Mouse (Mus musculus) gastrocnemius, postnatal 25 days (tissue): ENCODE measurements around the gene Tnf. TPM values are rescaled to one million over a fixed set of nuclear protein-coding genes. Genes with fewer than 3 reads are reported as not detected.

Experiments used
- DNase-seq: peaks from one replicate; pipeline ENCODE4 v3.0.0; 2022
- total RNA-seq, 2 experiments: library from RNA; stranded (reverse); gene quantifications; 1 replicate in 1 of 2; 2 replicates in 1 of 2; pipeline ENCODE4 v1.2.3; 2021

Gene Tnf
- total RNA-seq, 2 experiments from 2014 or later = 0.18 TPM; not detected in 1

DNA sequence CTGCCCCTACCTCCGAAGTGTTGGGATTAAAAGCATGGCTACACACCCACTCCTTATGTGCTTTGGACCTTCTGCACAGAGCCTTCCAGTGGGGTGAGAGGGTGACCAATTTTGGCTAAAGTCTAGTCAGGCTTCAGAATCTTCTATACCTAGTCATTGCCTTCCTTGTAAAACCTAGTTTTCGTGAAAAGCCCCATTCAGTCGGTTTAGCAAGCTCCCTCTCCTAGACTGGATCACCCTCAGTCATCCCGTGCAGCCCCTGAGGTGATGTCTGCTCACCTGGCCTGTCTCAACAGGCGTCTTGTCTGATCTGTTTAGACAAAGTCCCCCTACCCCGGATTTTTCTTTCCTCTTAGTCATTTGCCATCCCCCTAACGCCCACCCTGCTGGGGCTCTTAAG, 3.8 kb downstream of the Tnf start:
- DNase-seq = no peak

DNA sequence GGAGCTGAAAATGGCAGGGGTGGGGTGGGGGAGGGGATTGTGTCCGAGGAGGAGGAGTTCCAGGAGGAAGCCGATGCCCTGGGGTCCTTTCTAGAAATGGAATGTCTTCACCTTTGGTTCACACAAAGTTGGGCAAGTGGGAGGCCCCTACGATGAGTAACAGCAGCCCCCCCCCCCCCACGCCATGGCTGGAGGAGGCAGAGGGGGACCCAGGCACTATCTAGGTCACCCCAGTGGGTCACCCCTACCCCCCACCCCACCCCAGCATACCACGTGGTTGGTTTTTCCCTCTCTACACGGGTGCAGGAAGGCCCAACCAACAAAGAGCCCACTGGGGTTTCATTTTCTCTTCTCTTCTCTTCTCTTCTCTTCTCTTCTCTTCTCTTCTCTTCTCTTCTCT, 4.7 kb downstream of the Tnf start:
- no peak for DNase-seq

DNA sequence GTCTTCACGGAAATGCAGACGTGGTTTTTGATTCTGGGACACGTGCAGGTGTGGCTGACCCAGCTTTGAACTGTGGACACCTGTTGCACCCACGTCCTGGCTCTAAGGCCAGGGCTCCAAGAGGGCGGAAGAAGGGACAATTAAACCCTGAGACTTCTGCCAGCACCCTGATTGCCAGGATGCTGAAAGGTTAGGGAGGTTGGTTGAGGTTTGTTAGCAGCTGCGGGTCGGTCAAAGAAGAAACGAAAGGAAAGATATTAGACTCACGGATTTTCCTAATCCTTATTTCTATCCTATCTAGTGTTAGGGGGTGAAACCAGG, 5.5 kb downstream of the Tnf start:
- no peak for DNase-seq

DNA sequence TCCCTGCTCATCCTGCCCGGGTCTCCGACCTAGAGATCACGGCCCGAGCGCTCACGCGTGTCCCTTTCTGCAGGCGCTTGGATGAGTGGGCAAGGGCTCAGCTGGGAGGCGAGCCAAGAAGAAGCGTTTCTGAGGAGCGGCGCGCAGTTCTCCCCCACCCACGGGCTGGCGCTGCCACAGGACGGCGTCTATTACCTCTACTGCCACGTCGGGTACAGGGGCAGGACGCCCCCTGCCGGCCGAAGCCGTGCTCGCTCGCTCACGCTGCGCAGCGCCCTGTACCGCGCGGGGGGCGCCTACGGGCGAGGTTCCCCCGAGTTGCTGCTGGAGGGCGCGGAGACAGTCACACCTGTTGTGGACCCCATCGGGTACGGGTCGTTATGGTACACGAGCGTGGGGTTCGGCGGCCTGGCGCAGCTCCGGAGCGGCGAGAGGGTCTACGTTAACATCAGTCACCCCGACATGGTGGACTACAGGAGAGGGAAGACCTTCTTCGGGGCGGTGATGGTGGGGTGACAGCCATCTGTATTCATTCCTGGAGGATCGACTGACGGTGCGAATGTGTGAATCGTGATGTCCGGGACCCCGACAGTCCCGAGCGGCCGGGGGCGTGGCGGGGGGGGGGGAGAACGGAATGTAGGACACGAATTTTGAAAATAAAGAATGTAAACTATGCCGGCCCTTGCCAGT, 6.0 kb downstream of the Tnf start:
- peak; percentile 73 for DNase-seq

DNA sequence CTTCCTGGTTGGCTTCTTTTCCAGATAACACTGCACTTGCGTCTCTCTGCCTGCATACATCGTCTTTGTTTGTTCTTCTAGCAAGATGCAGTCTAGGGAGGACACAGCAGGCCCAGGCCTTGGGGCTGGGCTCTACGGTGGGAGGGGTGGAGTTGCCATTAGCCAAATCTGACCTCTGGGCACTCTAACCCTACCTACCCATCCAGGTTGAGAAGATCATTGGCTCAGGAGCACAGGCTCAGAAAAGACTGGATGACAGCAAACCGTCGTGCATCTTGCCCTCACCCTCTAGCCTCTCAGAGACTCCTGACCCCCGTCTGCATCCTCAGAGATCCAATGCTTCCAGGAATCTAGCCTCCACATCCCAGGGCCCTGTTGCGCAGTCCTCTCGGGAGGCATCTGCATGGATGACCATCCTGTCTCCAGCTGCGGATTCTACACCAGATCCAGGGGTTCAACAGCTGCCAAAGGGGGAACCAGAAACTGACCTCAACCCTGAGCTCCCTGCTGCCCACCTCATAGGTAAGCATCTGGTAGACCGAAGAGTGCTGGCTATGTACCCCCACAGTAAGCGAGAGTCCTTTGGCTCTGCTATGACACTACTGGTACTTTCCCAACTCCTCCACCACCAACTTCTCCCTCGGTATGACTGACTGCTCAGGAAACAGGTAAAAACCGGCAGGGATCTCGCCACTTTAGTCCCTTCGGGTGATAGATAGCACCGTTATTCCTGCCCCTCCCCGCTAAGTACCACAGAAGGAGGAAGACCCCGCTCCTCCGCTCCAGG, 6.8 kb downstream of the Tnf start:
- no peak for DNase-seq

DNA sequence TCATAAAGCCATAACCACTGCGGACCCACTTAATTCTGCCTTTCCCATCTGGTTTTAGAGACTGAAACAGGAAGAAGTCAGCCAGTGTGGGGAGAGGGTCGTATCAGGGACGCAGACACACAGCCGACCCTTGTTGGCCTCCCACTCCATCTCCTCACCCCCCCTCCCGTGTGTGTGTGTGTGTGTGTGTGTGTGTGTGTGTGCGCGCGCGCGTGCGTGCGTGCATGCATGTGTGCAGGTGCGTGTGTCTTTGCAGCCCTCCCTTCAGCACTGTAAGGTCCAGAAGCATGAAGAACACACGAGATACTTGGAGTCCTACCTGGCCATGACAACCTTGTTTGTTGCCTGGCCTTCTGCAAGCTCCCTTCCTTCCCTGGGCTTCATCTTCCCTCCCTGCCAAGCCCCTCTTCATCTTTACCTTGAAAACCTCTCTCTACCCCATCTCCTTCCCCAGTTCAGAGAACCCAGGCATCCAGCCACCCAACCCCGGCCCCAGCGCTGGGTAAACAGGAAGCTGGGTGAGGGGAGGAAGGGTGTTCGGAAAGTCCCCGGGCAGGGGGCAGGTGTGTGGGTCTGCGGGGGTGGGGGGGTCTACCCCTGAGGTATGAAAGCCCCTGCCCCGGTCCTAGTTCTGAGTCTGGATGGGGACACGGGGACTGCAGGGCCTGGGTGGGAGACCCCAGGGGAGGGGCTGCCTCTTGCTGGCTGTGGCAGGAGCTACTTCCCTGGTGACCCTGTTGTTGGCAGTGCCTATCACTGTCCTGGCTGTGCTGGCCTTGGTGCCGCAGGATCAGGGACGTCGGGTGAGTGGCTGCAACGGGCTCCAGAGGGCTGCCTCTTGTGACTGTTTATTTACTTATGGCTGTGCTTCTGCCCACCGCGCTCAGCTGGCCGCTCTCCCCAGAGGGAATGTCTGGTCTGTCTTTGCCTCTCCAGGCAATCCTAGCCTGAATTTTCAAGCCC, 7.6 kb downstream of the Tnf start, which contains the start of gene Ltb:
Gene Ltb, plus strand, starts transcription at position 559 of the 963 bp plus-strand sequence.
- DNase-seq = no peak

DNA sequence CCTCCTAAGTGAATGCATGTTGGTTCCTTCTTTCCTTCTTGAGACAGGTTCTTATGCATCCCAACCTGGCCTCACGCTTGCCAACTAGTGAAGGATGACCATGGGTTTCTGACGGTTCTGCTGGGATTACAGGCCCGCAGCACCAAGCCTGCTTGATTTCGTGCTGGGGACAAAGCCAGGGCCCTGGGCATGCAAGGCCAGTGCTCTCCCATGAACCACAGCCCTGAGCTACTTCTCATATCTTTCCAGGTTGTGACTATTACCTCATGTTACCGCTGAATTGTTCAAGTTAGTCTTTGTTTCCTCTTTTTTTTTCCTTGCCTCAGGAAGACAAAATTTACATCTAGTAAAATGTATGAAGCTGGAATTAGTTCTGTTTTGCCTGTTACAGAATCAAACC, 8.9 kb downstream of the Tnf start:
- no peak for DNase-seq

DNA sequence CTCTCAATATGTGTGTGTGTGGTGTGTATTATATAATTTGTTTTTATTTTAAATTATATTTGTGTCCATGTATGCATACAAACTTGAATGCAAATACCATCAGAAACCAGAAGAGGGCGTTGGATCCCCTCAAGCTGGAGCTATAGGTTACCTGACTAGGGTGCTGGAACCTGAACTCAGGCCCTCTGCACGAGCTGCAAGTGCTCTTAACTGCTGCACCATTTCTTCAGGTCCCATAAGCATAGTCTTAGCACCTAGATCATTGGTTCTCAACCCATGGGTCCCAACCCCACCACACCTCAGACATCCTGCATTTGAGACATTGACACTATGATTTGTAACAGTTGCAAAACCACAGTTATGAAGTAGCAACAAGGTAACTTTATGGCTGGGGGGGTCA, 10.1 kb downstream of the Tnf start:
- no peak for DNase-seq

DNA sequence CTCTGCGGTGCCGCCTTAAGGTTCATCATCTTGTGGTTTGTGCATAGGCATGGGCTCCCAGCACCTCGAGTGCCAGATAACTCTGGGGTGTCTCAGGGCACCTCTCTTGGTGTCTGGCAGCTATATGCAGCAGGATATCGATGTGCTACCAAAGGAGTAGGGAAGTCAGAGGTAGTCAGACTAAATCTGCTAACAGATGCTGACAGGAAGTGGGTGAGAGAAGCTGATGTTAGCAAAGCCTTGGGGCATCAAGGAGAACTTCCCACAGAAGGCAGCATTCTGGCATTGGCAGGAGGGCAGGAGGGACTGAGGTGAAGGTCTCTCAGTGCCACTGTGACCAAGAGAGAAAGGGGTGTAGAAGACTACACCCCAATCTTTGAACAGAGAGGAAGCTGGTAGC, 11.7 kb downstream of the Tnf start:
- DNase-seq = no peak

DNA sequence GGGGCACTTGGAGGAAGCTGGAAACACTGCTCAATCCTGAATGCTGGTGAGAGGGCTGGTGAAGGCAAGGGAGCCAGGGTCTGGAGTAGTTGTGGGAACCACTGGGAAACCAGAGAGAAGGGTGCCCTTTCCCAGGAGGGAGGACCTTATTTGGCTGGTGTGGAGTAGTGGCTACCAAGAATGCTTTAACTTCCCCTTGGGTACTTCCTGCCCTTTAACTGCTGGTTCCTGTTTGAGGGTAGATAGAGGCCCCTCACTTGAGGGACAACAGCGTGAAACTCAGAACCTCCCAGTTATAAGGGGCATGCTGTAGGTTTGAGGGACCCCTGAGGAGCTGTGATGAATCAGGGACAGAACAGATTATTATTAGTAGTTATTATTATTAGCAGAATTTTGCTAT, 12.6 kb downstream of the Tnf start:
- no peak for DNase-seq

DNA sequence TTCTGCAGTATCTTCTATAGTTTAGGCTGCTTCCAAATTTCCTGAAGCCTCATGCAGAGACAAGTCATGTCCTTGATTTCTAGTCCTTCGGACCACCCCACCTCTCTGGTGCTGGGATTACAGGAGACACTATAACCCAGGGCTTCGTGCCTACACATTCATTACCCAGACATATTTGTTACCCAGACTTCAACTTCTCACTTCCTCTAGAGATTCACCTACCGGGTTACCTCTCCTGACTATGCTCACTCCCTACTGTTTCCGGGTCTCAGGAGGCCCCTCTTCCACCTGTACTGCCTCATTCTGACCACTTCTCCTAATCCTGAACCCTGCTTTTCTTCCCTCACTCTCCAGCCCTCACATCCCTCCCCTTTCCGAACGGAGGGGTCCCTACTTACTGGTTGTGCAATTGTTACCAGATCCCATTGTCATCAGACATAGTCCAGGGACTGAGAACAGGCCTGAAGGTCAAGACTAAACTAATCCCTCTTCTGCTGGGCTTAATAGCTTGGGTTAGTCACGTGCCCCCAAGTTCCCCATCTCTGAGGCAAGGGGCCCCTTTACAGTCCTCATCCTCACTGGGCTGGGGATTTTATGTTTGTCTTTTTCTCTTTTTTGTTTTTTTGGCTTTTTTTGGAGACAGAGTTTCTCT, 13.7 kb downstream of the Tnf start, which contains the start of gene Lst1:
Gene Lst1, minus strand, starts transcription at position 481 of the 652 bp plus-strand sequence.
- no peak for DNase-seq

DNA sequence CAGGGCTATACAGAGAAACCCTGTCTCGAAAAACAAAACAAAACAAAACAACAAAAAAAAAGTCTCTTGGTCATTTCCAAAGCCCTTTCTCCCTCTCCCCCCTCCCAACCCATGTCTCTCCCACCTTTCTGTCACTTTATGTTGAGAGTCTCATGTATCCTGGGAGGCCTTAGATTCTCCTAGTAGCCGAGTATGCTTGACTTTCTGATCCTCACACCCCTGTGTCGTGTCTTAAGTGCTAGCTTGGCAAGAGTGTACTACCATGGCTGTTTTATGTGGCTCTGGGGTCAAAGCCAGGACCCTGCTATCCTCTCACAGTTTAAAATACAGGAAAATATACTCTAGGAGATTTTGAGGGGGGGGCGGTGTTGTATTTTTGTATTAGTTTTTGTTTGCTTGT, 14.5 kb downstream of the Tnf start:
- DNase-seq = no peak

DNA sequence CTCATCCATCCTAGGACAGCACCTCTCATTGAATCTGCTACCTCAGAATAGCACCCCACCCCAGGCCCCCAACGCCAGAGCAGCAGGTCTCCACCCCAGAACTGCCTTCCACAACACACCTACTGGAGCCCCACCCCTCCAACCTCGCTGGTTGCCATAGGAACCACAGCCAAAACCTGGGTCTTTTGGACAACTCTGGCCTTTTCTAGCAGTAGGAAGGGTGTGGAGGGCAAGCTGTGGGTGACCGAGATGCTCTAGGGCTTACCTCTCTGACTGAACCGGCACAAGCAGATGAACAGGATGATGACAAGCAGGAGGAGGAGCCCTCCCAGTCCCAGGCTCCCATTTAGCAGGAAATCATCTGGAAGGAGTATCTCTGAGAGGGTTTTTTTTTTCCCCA, 15.1 kb downstream of the Tnf start:
- no peak for DNase-seq

DNA sequence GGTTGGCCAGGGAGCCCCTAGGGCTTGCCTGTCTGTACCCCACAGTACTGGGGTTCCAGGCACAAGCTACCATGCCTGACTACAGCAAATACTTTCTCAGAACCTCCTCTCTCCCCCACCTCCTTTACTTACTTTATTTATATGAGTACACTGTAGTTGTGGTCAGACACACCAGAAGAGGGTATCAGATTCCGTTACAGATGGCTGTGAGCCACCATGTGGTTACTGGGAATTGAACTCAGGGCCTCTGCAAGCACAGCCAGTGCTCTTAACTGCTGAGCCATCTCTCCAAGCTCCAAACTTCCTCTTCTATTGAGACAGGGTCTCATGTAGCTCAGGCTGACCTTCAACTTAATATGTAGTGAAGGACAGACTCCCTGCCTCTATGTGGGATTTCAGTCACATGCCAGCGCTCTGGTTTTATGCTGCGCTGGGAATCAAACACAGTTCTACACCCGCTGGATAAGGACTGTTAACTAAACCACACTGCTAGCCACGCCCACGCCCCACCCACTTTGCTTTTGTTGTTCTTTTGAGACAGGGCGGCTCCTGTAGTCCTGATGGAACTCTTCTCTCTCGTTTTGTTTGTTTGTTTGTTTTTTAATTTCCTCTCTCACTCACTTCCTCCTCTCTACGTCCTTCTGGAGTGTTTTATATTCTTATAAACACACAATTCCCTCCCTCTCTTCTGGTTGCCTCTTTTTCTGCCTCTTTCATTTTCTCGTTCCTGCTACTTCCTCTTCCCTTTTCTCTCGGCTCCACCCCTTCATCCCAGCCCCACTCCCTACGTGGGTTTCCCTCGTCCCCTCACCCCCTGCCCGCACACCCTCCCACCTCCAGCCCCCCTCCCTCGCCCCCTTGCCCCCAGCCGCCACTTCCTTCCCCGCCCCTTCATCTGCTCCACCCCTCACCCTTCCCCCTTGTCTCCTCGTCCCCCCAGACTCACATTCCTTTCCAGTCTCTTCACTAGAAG, 15.9 kb downstream of the Tnf start:
- DNase-seq = no peak

DNA sequence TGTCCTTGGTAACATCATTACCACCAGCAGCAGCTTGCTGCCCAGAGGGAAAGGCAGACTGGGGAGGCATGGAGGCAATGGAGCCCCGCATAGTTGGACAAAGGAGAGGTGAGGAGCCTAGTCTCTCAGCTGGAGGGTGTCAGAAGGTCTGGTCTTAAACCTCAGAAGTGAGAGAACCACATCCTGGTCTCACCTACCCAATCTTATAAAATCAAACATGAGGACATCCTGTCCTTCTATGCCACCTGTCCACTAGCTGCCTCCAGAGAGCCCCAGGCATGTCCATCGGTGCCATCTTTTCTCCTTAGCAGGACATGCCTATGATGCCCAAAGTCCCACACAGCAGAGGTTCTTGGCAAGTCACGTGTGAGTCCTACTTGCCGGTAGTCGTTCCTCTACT, 21.7 kb downstream of the Tnf start:
- no peak for DNase-seq

DNA sequence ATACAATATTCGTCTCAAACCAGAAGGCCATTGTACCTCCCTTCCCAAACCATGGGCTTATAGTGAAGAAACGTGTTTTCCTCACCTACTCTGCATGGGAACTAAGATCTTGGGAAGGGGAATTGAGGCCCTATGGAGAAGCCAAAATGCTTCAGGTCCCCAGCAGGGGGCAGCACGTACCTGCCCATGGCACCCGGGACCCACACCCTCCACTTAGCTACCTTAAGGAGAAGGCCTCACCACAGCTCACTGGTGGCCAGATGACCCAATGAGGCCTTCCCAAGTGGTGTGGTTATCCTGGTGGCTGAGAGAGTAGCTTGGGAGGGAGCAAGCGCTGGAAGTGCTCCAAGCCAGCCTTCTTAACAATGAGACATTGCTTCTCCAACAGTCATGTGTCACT, 23.3 kb downstream of the Tnf start:
- peak; percentile 67 for DNase-seq

DNA sequence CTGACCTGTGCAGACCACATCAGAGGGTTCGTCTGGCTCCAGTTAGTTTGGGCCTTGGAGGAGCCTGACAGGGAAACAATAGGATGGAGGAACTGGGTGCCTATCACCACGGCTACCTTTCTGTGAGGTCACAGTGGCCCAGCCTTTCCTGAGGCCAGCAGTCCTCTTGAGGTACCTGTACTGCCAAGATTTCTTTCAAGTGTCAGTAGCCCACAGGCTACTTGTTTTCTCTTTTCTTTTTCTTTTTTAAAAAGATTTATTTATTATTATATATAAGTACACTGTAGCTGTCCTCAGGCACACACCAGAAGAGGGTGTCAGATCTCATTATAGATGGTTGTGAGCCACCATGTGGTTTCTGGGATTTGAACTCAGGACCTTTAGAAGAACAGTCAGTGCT, 25.8 kb downstream of the Tnf start, which contains the start of gene Aif1:
Gene Aif1, minus strand, starts transcription at position 101 of the 400 bp plus-strand sequence.
- DNase-seq = no peak

DNA sequence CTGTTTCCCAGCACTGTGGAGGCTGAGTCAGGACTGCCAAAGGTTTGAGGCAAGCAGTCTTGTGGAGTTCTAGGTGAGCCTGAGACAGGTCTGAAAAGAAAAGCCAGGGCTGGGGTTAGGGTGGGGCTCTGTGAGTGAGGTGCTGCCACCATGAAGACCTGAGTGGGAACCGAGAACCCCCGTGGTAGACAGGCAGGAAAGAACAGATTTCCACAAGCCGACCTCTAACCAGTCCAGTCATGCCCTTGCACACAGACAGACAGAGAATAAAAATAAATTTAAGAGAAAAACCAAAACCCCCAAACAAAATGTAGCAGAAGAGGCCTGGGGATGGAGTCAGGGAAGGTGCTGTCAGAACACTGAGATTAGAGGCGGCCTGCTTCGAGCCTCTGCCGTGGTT, 26.4 kb downstream of the Tnf start:
- DNase-seq = no peak

DNA sequence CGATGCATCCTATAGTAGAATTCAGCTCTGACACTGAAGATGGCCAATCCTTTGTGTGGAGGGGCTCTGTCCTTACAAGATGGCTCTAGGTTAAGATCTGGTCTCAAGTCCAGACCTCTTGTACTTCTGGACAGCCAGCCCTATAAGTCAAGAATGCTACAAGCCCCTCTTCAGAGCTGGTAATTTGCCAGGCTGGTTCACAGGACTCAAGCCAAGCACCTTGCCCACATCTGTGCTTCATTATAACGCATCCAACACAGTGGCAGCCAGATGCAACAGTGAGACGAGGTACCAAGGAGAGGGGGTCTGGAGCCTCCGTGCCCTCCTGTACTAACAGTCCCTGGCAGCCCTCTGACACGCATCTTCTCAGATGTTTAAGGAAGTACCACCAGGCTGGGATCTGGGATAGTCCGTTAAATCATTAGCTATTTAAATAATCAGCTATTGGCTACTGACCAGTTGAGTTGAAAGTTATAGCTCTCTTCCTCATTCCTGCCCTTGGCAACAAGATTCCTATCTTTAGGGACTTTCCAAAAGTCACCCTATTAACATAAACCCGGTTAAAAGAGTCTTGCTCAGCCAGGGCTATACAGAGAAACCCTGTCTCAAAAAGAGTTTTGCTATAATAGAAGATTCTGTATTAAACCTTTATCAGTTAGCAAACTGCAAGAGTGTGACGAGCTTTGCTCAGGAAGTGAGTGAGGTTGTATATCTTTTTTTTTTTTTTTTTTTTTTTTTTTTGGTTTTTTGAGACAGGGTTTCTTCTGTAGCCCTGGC, 27.4 kb downstream of the Tnf start:
- no peak for DNase-seq

DNA sequence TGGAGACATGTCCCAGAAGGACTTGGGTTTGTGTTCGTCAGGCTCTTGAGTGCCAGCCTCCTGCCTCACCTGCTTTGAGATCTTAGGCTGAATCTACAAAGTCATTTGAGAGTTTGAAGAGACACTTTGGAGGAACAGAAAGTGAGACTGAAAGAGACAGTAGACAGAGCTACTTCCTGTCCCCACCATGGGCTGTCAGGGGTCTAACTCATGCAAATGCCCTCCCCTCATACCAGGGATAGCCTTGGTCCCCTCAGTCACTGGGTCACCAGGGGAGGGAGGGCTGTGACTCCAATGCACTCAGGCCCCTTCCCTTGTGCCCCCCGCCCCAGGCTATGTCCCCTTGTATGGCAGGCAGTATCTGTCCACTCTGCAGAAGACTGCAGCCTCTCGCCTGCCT, 28.5 kb downstream of the Tnf start:
- DNase-seq = no peak
